Mouse (Mus musculus): ENCODE data around the gene Lck. TPM values are rescaled to one million over a fixed set of nuclear protein-coding genes. Genes with fewer than 3 reads are reported as not detected.

The Lck gene
- total and polyA plus RNA-seq, 3 experiments: 2.7 to 6.9 TPM; not detected in 1

- H3K4me1 ChIP-seq (ENCODE audit: control insufficient read depth in 1 of 2, insufficient read depth in 2 of 2, low read length in 2 of 2): peaks cover 0 to 12% of the 10 kb centered on the region in 2 experiments; a peak in 3 of 4 replicates
These were observed 977 bp downstream of the Lck start for GRCm38 (mm10) chr4:129572236-129573092.

DNA sequence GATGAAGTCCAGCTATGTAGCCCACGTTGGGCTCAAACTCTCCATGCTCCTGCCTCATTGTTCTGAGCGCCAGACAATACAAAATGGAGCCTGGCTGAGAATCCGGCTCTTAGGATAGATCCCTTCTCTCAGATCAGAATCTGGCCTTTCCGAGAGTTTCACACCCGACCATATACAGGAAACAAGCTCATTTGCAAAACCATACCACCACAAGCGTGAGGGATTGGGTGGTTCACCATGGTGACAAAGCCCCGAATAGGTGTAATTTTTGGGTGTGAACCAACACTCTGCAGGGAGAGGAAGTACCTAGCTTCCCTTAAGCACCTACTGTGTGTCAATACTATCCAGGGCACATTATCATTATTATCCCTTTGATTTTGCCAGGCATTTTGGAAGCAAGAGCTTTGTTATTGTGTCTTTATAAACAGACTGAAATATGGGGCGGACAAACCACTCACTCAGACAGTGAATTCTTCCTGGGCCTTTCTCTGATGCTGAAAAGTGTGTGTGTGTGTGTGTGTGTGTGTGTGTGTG, 1.8 kb downstream of the Lck start:
- peaks cover 0 to 7% of the 10 kb centered on the region in 2 experiments; a peak in 3 of 4 replicates for H3K4me1 ChIP-seq (ENCODE audit: control insufficient read depth in 1 of 2, insufficient read depth in 2 of 2, low read length in 2 of 2)
- no peak overlapping the region for H3K4me3 ChIP-seq (ENCODE audit: control insufficient read depth in 1 of 2, insufficient read depth in 1 of 2, low read depth in 2 of 2, low read length in 2 of 2)
- no peaks in the 10 kb centered on the region for H3K9me3 ChIP-seq (replicated peaks; ENCODE audit: insufficient read depth, low read length)
- H3K79me2 ChIP-seq (ENCODE audit: control insufficient read depth, insufficient read depth, low read length, poor library complexity): no peaks in the 10 kb centered on the region
- TF ChIP-seq ZKSCAN1 (IDR thresholded peaks at IDR 0.05; ENCODE audit: low read depth, low read length) (peak; percentile 74), GABPA (IDR thresholded peaks at IDR 0.05; ENCODE audit: low read depth, low read length) (no peak), POLR2AphosphoS5 (IDR thresholded peaks at IDR 0.05; ENCODE audit: borderline replicate concordance, low read depth, low read length) (no peak)
- H3K36me3 ChIP-seq (ENCODE audit: control insufficient read depth in 1 of 2, insufficient read depth in 2 of 2, low read length in 2 of 2): peaks cover 0 to 5% of the 10 kb centered on the region in 2 experiments; a peak in 2 of 4 replicates
- no peak overlapping the region for H3K27ac ChIP-seq (ENCODE audit: control insufficient read depth, low read depth, low read length)
- DNase-seq (ENCODE audit: low read depth, low spot score): no peak
- H3K9ac ChIP-seq (ENCODE audit: control insufficient read depth, low read depth, low read length, poor library complexity, severe bottlenecking): no peak overlapping the region
- no peaks in the 10 kb centered on the region; a peak in 1 of 4 replicates for H3K27me3 ChIP-seq (ENCODE audit: control insufficient read depth in 1 of 2, insufficient read depth in 2 of 2, low read length in 2 of 2)

More at GRCm38 (mm10) chr4:129572236-129573092, 977 bp downstream of the Lck start:
- Histone ChIP-seq H3K4me3 (ENCODE audit: control insufficient read depth in 1 of 2, insufficient read depth in 1 of 2, low read depth in 2 of 2, low read length in 2 of 2) (no peak overlapping the region), H3K36me3 (ENCODE audit: control insufficient read depth in 1 of 2, insufficient read depth in 2 of 2, low read length in 2 of 2) (peaks cover 0 to 6% of the 10 kb centered on the region in 2 experiments; a peak in 2 of 4 replicates), H3K79me2 (ENCODE audit: control insufficient read depth, insufficient read depth, low read length, poor library complexity) (no peaks in the 10 kb centered on the region), H3K9ac (ENCODE audit: control insufficient read depth, low read depth, low read length, poor library complexity, severe bottlenecking) (no peak overlapping the region), H3K27me3 (ENCODE audit: control insufficient read depth in 1 of 2, insufficient read depth in 2 of 2, low read length in 2 of 2) (no peaks in the 10 kb centered on the region; a peak in 1 of 4 replicates), H3K27ac (ENCODE audit: control insufficient read depth, low read depth, low read length) (no peak overlapping the region), H3K9me3 (replicated peaks; ENCODE audit: insufficient read depth, low read length) (no peaks in the 10 kb centered on the region)
- TF ChIP-seq CHD2 (IDR thresholded peaks at IDR 0.05; ENCODE audit: low read length) (no peak), ZNF384 (IDR thresholded peaks at IDR 0.05; ENCODE audit: low read depth, low read length) (no peak), MYC (IDR thresholded peaks at IDR 0.05; ENCODE audit: low read depth, low read length) (no peak), ELF1 (IDR thresholded peaks at IDR 0.05; ENCODE audit: low read depth, low read length) (no peak), RCOR1 (IDR thresholded peaks at IDR 0.05; ENCODE audit: low read depth, low read length) (no peak), RAD21 (IDR thresholded peaks at IDR 0.05; ENCODE audit: low read depth, low read length) (no peak), POLR2AphosphoS2 (IDR thresholded peaks at IDR 0.05; ENCODE audit: low read length) (no peak), ETS1 (IDR thresholded peaks at IDR 0.05; ENCODE audit: low read depth, low read length) (no peak), JUND (IDR thresholded peaks at IDR 0.05; ENCODE audit: low read depth, low read length) (no peak), NRF1 (IDR thresholded peaks at IDR 0.05; ENCODE audit: insufficient read depth, low read depth, low read length, poor library complexity, severe bottlenecking) (no peak), USF2 (IDR thresholded peaks at IDR 0.05; ENCODE audit: borderline replicate concordance in 1 of 2, insufficient read depth in 1 of 2, low read depth in 1 of 2, low read length in 2 of 2) (no peak)
- DNase-seq (ENCODE audit: low read depth, low spot score): no peak
